Mouse (Mus musculus): ENCODE data around the gene Dnm3. TPM values are rescaled to one million over a fixed set of nuclear protein-coding genes. Genes with fewer than 3 reads are reported as not detected.

Dnm3 gene
- polyA plus RNA-seq, 1 experiment from 2014 or later = 8.3 TPM

DNA sequence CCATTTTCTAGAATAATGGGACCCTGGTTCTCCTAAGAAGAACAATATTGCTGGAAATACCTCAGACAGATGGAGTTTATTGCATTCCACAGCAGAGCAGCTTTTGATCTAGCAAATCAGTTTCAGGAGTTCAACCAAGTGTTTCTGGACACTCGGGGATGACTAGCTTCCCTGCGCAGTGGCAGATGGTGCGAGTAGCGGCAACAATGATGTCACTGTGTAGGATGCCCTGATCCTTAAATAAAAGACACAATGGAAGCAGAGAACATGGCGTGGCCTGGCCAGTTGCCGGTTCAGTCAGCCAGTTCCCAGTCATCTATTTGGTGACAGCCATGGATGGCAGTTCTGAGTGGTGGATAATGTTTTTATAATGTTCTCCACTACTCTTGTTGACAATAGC lies 400.4 kb downstream of the Dnm3 start:
- Histone ChIP-seq H3K27me3 (ENCODE audit: insufficient read depth, low read length) (no peaks in the 10 kb centered on the region), H3K36me3 (ENCODE audit: insufficient read depth, low read length) (no peaks in the 10 kb centered on the region), H3K27ac (peak overlapping the region; percentile 74), H3K4me1 (replicated peaks; ENCODE audit: insufficient read depth, low read length) (no peaks in the 10 kb centered on the region; the same call in 1 of the 2 replicates), H3K4me2 (ENCODE audit: low read length) (no peak overlapping the region), H3K9ac (ENCODE audit: low read depth, low read length) (no peak overlapping the region), H3K9me3 (replicated peaks; ENCODE audit: low read length) (no peaks in the 10 kb centered on the region), H3K4me3 (replicated peaks; ENCODE audit: low read depth, low read length) (no peak overlapping the region)
- ATAC-seq (replicated peaks; ENCODE audit: low FRiP score, low read depth) = no peak
- peak; percentile 43 for DNase-seq (ENCODE audit: low spot score)
- TF ChIP-seq CTCF (IDR thresholded peaks at IDR 0.05; ENCODE audit: low read depth) = no peak
- WGBS = 54% methylated on average over 6 of the region's 6 CpGs

DNA sequence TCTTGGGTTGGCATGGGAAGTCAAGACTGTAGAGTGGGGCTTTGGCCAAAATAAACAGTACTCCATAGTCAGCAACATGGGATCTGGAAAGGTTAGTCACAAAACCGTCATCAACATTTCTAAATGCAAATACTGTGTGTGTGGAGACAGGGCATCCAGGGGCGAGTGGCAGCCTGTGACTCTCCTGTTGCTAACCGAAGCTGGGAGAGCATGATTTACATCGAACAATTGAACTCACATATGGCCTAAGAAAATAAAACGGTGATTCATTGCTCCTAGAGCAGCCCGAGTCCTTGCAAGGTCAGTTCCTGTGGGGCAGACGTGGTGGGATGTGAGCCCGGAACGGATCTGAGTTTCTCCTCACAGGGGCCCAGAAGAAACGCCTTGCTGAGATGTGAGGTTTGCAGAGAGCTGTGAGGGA lies 401.2 kb downstream of the Dnm3 start:
- 14% methylated on average over 10 of the region's 10 CpGs for WGBS
- ATAC-seq (replicated peaks; ENCODE audit: low FRiP score, low read depth) = peak; percentile 70; the same call in 1 of the 2 replicates

DNA sequence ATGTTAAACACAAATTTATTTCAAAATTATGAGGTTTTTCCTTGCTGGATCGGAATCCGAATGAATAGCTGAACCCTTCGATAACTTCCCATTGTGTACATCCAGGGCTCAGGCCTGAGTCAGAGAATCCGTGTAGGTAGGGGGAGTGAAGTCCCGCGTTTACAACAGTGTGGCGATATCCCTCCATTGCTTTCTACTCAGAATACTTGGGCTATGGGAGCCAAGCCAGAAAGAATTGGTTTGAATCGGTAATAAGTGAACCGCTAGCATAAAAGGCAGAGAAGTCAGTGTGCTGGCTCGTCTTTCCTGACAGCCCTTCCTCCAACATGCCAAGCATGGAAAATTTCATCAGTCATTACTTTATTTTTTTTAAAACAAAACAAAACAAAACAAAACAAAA lies 402.0 kb downstream of the Dnm3 start:
- no peak for DNase-seq (ENCODE audit: low spot score)
- no peak overlapping the region for H3K4me3 ChIP-seq (replicated peaks; ENCODE audit: low read depth, low read length)
- no peaks in the 10 kb centered on the region for H3K9me3 ChIP-seq (replicated peaks; ENCODE audit: low read length)
- no peak for TF ChIP-seq CTCF (IDR thresholded peaks at IDR 0.05; ENCODE audit: low read depth)
- ATAC-seq (replicated peaks; ENCODE audit: low FRiP score, low read depth) = no peak
- no peak overlapping the region for H3K4me2 ChIP-seq (ENCODE audit: low read length)
- peak overlapping the region; percentile 73 for H3K27ac ChIP-seq
- H3K4me1 ChIP-seq (replicated peaks; ENCODE audit: insufficient read depth, low read length) = no peaks in the 10 kb centered on the region; the same call in 1 of the 2 replicates
- 61% methylated on average over 10 of the region's 10 CpGs for WGBS
- H3K9ac ChIP-seq (ENCODE audit: low read depth, low read length) = no peak overlapping the region
- H3K27me3 ChIP-seq (ENCODE audit: insufficient read depth, low read length) = no peaks in the 10 kb centered on the region
- no peaks in the 10 kb centered on the region for H3K36me3 ChIP-seq (ENCODE audit: insufficient read depth, low read length)

More for the DNA sequence above, 401.2 kb downstream of the Dnm3 start:
- Histone ChIP-seq H3K4me1 (replicated peaks; ENCODE audit: insufficient read depth, low read length) (no peaks in the 10 kb centered on the region; the same call in 1 of the 2 replicates), H3K27ac (peak overlapping the region; percentile 74), H3K4me2 (ENCODE audit: low read length) (no peak overlapping the region), H3K36me3 (ENCODE audit: insufficient read depth, low read length) (no peaks in the 10 kb centered on the region), H3K27me3 (ENCODE audit: insufficient read depth, low read length) (no peaks in the 10 kb centered on the region), H3K9ac (ENCODE audit: low read depth, low read length) (no peak overlapping the region), H3K4me3 (replicated peaks; ENCODE audit: low read depth, low read length) (no peak overlapping the region), H3K9me3 (replicated peaks; ENCODE audit: low read length) (no peaks in the 10 kb centered on the region)
- DNase-seq (ENCODE audit: low spot score) = peak; percentile 90
- no peak for TF ChIP-seq CTCF (IDR thresholded peaks at IDR 0.05; ENCODE audit: low read depth)

DNA sequence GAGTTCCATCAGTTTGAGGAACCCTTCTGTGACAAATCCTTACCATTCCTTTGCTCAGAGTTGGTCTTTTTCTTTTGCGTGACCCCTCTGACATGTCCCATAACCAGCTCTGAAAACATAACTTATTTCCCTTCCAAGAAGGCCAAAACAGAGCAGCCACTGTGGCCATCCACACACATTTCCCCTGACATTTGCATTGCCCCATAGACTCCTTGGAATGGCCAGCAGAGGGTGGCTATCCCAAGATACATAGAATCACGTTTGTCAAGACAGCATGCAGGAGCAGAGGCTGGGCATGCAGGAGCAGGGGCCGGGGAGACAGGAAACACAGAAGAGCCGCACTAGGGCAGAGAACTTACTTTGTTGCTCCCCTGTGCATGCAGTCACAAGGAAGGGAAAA lies 402.4 kb downstream of the Dnm3 start:
- no peak overlapping the region for H3K4me2 ChIP-seq (ENCODE audit: low read length)
- DNase-seq (ENCODE audit: low spot score) = peak; percentile 66
- H3K36me3 ChIP-seq (ENCODE audit: insufficient read depth, low read length) = no peaks in the 10 kb centered on the region
- ATAC-seq (replicated peaks; ENCODE audit: low FRiP score, low read depth) = no peak
- 37% methylated on average over 4 of the region's 4 CpGs for WGBS
- no peaks in the 10 kb centered on the region for H3K9me3 ChIP-seq (replicated peaks; ENCODE audit: low read length)
- no peaks in the 10 kb centered on the region; the same call in 1 of the 2 replicates for H3K4me1 ChIP-seq (replicated peaks; ENCODE audit: insufficient read depth, low read length)
- H3K27me3 ChIP-seq (ENCODE audit: insufficient read depth, low read length) = no peaks in the 10 kb centered on the region
- H3K27ac ChIP-seq = peak overlapping the region; percentile 73
- TF ChIP-seq CTCF (IDR thresholded peaks at IDR 0.05; ENCODE audit: low read depth) = peak; percentile 58; the same call in 1 of the 2 replicates
- no peak overlapping the region for H3K4me3 ChIP-seq (replicated peaks; ENCODE audit: low read depth, low read length)
- no peak overlapping the region for H3K9ac ChIP-seq (ENCODE audit: low read depth, low read length)

DNA sequence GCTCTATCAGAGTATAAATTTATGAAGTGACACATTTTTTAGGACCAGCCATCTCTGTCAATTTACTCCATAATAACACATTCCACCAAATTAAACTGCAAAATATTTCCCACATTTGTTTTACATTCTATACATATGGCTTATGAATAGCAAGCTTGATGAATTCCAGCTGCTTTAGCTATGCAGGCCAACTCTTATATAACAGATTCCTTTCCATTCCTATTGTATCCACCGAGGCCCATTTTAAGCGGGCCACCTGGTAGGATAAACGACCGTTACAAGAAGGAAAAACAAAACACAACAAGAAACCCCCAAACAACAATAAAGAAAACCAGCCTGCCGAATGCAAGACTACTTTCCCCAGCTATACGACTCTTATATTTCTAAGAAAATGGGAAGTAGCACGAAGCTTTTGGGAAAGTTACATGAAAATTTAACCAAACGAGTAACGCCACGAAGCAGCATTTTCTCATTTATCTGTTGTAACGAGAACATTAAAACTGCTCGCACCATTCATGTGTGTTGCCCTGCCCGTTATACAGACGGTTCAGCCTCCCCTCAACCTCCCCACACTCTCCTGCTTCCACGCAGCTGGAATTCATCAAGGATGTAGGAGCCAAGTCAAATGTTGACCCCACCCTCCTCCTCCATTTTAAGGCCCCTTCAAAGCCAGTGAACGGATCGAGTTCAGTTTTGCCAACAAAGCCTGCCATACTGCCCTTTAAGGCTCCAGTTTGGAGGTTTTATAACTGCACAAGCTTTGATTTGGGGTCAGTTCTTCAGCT lies 403.0 kb downstream of the Dnm3 start:
- Histone ChIP-seq H3K27me3 (ENCODE audit: insufficient read depth, low read length) (no peaks in the 10 kb centered on the region), H3K4me3 (replicated peaks; ENCODE audit: low read depth, low read length) (no peak overlapping the region), H3K9me3 (replicated peaks; ENCODE audit: low read length) (no peaks in the 10 kb centered on the region), H3K9ac (ENCODE audit: low read depth, low read length) (no peak overlapping the region), H3K36me3 (ENCODE audit: insufficient read depth, low read length) (no peaks in the 10 kb centered on the region), H3K27ac (peak overlapping the region; percentile 73), H3K4me2 (ENCODE audit: low read length) (no peak overlapping the region), H3K4me1 (replicated peaks; ENCODE audit: insufficient read depth, low read length) (no peaks in the 10 kb centered on the region; the same call in 1 of the 2 replicates)
- WGBS = 46% methylated on average over 17 of the region's 17 CpGs
- ATAC-seq (replicated peaks; ENCODE audit: low FRiP score, low read depth) (no peak), DNase-seq (ENCODE audit: low spot score) (peak; percentile 61)
- no peak for TF ChIP-seq CTCF (IDR thresholded peaks at IDR 0.05; ENCODE audit: low read depth)

DNA sequence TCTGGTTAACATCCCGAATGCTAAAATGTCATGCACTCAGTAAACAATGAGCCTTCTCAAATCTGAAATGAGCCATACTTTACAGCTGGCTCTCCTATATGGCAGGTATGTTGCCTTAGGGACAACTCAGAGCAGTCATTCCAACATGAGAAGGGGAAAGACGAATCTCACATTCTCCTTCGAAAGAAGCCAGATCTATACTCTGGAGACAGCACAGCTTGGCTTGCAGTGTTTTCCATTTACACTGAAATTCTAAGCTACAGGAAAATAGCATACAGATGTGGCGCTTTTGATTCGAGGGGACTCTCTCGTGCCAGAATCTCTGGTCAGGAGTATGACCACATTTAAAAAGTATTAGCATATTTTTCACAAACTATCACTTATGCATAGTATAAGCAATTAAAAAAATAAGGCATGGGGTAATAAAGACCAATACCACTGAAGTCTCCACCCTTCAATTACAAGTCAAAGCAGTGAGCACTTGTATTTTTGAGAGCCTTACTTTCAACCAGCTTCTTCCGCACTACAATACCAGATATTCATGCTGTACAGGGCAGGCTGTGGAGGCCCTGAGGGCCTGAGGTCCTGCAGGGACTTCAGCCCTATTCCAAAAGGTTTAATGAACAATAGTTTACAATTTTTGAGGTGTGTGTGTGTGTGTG lies 404.8 kb downstream of the Dnm3 start:
- H3K9me3 ChIP-seq (replicated peaks; ENCODE audit: low read length) = no peaks in the 10 kb centered on the region
- no peak overlapping the region for H3K4me2 ChIP-seq (ENCODE audit: low read length)
- H3K9ac ChIP-seq (ENCODE audit: low read depth, low read length) = no peak overlapping the region
- H3K27me3 ChIP-seq (ENCODE audit: insufficient read depth, low read length) = no peaks in the 10 kb centered on the region
- WGBS = 73% methylated on average over 7 of the region's 7 CpGs
- H3K4me1 ChIP-seq (replicated peaks; ENCODE audit: insufficient read depth, low read length) = no peaks in the 10 kb centered on the region; the same call in 1 of the 2 replicates
- no peak for TF ChIP-seq CTCF (IDR thresholded peaks at IDR 0.05; ENCODE audit: low read depth)
- no peak overlapping the region for H3K27ac ChIP-seq
- no peaks in the 10 kb centered on the region for H3K36me3 ChIP-seq (ENCODE audit: insufficient read depth, low read length)
- no peak for ATAC-seq (replicated peaks; ENCODE audit: low FRiP score, low read depth)
- H3K4me3 ChIP-seq (replicated peaks; ENCODE audit: low read depth, low read length) = no peak overlapping the region
- DNase-seq (ENCODE audit: low spot score) = no peak

Data from kidney, postnatal 0 days (tissue).